Mouse (Mus musculus) NIH3T3 (cell line): ENCODE measurements at regions not wholly inside any gene's neighbourhood (a gene's known extent, or its start where the extent isn't known, plus 50 kb on each side); places are given as distances from the start of the nearest gene placed in this dataset.
A peak's percentile ranks its signal among the peaks of the same experiment; 100 is the strongest.

Experiments used
- DNase-seq: peaks from one replicate; pipeline ENCODE4 v3.0.0-alpha.2; 2012; ENCODE audit warnings: low read depth

GRCm38 (mm10) chr5:97223238-97223857 lies 112.0 kb upstream of the Paqr3 start:
- no peak for DNase-seq

DNA sequence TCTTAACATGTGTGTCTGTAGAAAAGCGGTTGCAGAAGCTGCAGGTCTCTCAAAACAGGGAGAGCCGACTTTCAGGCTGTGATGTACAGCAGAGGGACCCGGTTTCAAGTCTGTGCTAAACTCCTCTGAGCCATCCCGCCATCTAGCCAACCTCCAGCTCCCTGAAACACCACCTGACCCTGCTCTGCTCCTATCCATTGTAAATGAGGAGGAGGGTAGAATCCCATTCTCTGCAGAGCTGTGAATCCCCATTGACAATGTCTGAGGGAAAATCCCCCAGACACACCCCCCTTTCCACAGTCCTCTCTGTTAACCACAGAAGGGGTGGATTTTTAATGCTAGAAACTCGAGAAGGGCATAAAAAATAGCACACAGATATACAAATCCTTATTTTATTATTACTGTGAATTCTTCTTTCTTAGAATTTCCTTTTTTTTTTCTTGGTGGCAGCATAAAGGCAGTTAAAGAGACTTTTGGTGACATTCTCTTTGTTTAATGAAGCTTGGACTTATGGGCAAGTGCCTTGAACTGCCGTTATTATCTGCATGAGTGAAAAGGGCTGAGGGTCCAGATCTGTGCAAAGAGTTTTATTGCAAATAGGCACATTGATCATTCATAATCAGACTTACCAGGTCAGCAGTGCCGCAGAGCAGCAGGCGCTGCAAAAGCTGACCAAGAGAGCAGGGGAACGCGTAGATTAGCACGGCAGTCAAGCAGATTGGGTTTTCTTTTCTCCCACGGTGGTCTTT lies 111.3 kb upstream of the Paqr3 start:
- no peak for DNase-seq

GRCm38 (mm10) chr5:97218712-97219111 lies 107.3 kb upstream of the Paqr3 start:
- DNase-seq = no peak

- no peak for DNase-seq
These were observed 94.2 kb upstream of the Paqr3 start for GRCm38 (mm10) chr5:97205606-97206005.

- no peak for DNase-seq
These were observed 92.9 kb upstream of the Paqr3 start for GRCm38 (mm10) chr5:97204337-97204736.

DNA sequence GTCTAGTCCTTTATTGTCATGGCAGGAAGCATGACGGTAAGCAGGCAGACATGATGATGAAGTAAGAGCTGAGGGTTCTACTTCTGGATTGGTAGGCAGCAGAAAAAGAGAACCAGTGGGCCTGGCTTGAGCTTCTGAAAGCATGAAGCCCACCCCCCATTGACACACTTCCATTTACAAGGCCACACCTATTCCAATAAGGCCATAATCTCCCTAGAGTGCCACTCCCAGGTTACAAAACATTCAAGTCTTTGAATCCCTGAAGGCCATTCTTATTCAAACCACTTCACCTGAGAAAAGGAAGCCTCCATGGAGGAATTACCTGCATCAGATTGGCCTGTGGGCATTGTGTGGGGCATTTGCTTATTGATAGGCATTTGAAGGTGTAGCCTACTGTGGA lies 92.2 kb upstream of the Paqr3 start:
- DNase-seq = no peak

DNA sequence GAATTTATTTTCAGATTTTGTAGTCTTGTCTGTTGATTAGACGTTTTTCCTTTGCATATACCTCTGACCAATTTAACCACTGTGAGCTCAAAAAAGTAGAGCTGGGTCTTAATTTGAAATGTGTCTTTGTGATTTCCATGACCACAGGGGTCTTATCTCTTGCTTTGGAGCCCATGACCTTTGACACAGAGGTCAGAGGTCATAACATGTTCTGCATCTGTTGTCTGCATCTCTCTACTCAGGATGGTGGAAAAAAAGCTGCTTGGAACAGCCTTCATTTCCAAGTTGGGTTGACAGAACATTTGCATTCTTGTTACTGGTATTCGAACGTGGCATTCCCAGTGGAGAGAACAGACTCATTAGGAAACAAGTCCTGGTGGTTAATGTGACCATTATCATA lies 91.2 kb upstream of the Paqr3 start:
- no peak for DNase-seq

DNA sequence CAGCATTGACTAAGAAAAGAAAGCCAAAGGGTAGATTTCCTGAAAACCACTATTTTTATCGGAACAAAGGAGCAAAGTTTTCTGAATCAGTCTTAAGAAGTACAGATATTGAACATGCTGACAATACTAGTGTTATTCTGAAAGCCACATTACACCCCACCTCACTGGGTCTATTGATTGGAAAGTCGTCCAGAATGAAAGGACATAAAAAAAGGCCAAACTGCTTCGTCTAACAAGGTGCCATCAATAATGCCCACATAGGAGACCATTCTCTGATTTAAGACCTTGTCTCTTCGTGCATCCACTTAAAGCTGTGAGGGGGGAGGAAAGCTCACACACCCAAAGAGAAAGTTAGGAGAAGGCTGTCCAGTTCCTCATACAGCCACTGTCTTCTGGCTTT lies 89.3 kb upstream of the Paqr3 start:
- no peak for DNase-seq

DNA sequence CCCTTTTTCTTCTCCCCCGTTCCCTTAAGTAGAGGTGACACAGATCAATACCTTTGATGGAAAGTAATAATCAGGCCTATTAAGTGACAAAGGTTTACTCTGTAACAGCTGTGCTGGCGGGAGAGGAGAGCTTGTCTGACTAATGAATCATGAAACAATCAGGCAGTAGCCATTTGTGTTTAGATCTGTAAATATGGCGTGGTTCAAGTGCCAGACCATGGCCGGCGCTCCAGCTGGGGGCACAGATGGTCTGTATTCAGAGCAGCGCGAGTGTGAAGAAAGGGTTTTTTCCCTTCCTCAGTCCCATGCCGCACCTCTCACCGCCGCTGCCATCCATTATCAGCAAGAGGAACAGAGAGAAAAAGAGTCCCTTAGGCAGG lies 83.9 kb upstream of the Paqr3 start:
- DNase-seq = no peak

- DNase-seq = no peak
These were observed 83.4 kb upstream of the Paqr3 start for GRCm38 (mm10) chr5:97194656-97195280.

GRCm38 (mm10) chr5:97192656-97193055 lies 81.3 kb upstream of the Paqr3 start:
- DNase-seq = no peak

DNA sequence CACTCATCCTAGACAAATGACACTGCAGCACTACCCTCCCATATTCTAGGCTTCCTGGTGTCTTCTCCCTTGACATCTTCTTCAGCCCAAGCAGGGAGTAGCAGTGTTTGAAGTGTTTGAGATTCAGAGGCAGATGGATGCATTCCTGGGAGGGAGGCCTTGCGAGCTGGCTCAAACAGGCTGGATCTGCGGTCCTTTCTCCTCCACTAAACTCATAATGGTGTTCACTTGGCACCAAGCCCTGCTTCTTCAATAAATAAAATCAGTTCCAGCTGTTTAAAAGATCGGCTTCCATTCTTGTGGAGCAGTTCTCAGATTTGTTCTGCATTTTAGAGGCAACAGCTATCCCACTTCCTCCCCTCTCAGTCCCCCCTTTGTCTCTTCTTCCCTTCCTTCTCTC lies 79.3 kb upstream of the Paqr3 start:
- peak; percentile 23 for DNase-seq

DNA sequence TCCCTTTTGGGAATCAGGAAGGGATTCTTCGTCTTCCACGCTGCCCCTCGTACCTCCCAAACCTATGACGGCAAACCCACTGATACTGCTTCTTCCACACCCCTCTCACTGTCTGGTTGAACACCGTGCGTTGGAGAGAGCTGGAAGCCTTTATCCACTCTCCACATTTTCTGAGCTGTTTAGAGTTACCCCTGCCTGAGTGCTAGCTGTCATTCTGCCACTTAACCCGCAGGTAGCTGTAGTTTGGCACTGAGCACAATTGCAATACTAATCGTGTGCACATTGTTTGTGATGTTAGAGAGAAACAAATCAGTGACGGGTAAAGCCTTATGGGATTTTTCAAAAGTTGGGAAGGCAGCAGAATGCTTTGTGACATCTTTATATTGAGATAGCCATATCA lies 73.1 kb upstream of the Paqr3 start:
- no peak for DNase-seq

DNA sequence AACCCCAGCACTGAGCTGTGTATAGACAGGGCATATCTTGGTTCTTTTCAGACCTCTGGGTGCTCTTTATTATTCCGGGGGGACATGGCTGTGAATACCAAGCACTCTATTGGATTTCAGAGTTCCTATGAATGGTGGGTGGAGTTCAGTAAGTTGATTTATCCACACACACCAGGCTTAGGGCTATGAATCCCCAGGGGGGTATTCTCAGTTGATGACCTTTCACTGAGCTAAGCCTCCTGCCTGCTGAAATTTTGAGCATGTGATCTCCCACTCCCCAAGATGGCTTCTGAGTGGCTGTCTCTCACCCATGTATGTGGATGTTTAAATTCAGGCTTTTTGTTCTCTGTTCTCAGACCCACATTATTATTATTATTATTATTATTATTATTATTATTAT lies 69.9 kb upstream of the Paqr3 start:
- DNase-seq = no peak

DNA sequence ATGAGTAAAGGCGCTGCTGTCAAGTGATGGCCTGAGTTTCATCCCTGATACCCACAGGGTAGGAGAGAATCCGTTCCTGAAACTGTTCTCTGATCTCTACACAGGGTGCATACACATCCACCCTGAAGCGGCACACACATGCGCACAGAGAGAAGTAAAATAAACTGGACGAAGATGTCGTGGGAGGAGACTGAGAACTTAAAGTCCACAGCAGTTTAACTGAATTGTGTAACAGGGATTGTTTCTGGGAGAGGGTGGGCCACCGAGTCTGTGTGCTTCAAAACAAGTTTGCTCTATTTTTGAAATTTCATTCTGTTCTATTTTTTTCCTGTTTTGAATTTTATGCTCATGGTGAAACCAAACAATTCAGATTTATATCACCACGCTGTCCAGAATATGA lies 63.0 kb upstream of the Paqr3 start:
- DNase-seq = no peak

DNA sequence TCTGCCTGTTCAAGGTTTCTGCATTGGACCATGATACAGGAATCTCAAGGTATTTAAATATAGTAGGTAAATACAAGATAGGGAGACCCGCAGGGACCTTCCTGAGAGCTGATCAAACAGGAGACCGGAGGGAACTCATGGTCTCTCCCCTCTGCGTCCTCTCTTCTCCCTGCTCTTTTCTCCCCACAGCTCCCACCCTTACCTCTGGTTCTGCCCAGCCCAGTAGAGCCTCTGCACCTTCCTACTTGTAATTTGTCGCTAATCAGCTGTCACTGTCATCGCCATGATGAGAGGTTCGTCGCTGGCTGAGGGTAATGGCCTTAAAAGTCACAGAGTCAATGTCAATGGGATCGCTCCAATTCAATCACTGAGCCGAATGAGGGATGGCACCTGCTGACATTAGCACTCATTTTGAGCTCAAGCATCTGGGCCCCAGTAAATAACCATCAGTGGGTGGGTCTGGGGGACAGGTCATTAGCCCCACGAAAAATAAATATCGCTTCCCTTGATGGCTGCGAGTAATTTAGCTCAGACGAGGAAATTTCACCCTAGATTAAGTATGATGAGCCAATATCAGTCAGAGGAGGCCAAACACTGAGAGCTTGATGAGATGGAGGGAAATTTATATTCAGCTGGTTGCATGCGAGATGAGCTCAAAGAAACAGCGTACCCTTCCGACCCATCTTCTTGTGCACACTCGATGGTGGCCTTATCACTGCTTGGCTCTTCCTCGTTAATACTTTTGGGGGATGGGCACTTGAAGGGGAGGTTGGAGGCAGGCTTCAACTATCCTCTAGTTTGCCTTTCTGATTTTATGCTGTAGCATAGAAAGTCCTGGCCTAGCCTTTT lies 56.2 kb upstream of the Paqr3 start:
- no peak for DNase-seq

DNA sequence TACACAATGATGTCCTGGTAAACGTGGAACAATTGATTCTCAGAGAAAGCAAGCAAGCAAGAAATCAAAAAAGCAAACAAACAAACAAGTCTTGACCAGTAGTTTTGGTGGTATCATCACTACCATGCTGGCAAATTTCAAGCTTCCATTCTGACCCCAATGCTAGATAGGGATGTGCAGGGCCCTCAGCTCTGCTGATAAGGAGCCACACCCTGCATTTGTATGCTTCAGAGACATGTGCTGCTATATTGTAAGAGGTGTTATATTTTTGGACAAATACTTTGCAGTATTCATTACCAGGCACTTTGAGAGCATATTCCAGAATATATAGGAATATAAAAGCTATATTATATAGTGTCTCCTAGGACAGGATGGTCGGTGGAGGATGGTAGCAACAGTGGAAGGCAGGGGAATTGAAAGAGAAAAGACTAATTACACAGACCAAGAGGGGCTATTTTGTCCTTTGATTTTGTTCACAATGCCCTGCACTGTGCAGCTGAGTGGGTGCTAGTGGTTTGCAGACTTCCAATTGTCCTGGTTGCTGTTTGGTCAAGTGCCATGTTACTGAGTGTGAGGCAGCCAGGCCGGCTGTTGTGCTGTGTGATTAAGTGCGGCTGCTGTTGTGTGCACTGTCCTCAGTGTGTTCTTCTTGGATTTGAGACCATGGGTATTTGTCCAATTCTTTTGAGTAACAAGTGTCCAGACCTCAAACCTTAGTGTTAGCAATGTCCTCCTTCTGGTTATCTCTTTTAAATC lies 54.9 kb upstream of the Paqr3 start:
- DNase-seq = no peak
